Mouse (Mus musculus) large intestine, adult 2 months (tissue): Measurements from ENCODE around the gene Spock2. TPM values are rescaled to one million over a fixed set of nuclear protein-coding genes. Genes with fewer than 3 reads are reported as not detected.
"Not testable (repeated sequence)": the region's sequence is repeated elsewhere in the genome, so short reads cannot be mapped to it uniquely, and the experiment has no call there.

Experiments used
- DNase-seq: peaks from one replicate; pipeline ENCODE4 v3.0.0-alpha.2; 2012; ENCODE audit warnings: low read depth, low spot score
- WGBS: fragments of 180-500 bp; shearing (Covaris S2); methylation state at CpG from one replicate; pipeline ENCODE4 v1.1.7; 2018; 5-methylcytosine and 5-hydroxymethylcytosine counted together
- polyA plus RNA-seq: library from polyadenylated mRNA; depleted of rRNA; stranded (reverse); fragments of >200 nt; gene quantifications from 2 replicates; pipeline ENCODE4 v1.2.3, GENCODE M21; 2012

Spock2 gene
- polyA plus RNA-seq, 1 experiment = 3.7 TPM

DNA sequence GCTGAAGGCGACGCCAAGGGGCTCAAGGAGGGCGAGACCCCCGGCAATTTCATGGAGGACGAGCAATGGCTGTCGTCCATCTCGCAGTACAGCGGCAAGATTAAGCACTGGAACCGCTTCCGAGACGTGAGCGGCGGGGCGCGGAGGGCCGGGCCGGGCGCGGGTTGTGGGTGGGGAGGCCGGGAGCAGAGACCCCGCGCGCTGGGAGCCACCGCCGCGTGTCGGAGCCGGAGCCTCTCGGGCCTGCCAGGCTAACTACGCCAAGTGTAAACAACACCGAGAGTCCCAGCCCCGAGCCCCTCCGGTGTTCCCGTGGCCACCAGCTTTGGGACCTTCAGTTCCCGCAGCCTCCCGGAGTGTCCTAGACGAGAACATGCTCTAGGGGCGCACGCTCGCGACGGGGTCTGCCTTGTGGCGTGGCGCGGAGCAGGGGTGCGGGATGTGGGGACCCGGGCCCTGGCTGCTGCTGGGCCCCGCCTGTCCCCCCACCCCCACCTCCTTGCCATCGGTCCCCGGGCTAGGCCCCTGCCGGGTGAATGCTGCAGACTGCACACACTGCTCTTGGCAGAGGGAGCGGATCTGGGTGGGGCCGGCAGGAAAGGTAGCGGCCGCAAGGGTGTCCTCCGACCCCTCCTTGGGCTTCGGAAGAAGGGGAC, 640 bp downstream of the Spock2 start:
- DNase-seq = no peak
- WGBS = under 1% methylated on average over 57 of the region's 57 CpGs

DNA sequence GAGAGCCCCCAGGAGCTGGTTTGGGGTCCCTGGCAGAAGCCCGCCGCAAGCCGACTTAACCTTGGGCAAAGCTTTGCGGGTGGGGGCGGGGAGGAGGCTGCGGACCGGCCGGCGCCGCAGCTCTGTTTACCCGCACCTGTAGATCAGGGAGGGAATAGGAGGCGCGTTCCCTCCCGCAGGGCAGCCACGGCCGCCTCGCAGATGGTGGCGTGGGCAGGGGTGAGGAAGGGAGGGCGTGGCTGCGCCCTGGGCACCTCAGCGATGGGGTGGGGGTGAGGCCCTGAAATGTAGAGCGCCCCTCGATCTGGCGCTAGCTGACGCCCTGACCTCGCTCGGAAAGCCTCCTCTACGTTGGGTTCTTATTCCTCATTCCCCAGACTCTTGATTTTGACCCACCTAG, 1.4 kb downstream of the Spock2 start:
- DNase-seq = no peak
- WGBS = 9% methylated on average over 28 of the region's 28 CpGs

DNA sequence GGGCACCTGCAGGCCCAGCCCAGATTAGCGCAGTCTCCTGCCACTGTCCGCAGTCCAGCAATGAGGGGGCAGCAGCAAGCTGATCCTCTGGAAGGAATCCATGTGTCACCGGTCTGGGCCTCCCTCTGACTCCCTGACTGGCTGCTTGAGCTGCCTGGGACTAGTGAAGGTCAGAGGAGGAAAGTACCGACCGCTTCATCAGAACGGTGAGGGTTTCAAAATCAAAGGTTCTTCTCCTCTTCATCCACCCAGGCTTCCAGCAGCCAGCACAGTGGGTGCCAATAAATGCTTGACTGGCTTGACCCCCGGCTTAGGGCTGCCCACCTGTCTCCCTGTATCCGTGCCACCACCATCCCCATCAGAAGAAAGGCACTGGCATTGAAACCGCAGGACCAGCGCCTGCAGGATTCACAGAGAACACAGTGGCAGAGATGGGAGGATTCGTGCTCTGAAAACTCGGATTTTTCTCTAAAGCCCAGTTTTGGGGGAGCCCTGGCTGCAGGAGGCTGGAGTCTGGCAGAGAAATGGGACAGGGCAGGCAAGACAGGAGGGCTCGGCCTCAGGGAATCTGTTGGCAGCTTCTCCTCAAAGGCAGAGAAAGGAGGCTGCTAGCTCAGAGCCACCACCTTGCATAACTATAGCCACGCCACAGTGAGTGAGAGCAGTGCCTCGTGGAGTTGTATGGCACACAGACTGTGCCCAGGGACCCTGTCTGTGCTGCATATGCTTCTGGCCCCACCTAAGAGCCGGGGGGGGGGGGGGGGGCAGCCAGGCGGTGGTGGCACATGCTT, 2.5 kb downstream of the Spock2 start:
- 81% methylated on average over 17 of the region's 17 CpGs for WGBS
- no peak for DNase-seq

DNA sequence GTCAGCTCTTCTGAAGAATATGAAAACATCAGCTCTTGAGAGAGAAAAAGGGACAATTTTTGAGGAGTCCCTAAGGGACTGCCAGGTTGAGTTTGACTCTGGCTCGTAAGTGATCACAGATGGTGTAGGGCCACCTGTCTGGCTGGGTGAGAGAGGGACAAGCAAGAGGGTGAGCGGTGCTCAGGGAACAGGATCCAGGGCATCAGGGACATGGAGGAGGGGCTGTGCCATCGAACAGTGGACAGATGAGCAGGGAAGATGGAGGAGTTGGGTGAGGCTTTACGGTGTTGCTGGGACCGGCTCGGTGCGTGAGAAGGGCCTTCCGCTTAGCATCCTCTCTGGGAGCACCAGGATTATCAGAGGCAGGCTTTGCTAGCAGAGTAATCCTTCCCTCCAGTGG, 3.3 kb downstream of the Spock2 start:
- 87% methylated on average over 8 of the region's 8 CpGs for WGBS

DNA sequence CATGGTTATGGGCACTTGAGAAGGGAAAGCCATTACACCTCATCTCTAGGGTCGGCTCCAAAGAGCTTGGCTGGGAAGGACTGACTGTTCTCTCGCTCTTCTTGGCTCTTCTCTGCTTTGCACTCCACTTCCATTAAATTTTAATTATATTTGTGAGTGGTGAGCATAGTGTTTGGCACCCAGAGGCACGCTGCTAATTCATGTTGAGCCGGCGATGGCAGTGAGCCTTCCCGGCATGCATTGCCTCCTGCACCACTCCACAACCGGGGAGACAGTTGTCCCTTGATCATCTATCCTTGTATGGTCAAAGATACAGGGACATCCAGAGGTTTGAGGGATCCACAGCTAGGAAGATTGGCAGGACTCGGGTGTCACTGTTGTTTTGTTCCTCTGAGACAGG, 4.0 kb downstream of the Spock2 start:
- DNase-seq = no peak
- WGBS = 80% methylated on average over 8 of the region's 8 CpGs

More for the DNA sequence above, 3.3 kb downstream of the Spock2 start:
- no peak for DNase-seq

DNA sequence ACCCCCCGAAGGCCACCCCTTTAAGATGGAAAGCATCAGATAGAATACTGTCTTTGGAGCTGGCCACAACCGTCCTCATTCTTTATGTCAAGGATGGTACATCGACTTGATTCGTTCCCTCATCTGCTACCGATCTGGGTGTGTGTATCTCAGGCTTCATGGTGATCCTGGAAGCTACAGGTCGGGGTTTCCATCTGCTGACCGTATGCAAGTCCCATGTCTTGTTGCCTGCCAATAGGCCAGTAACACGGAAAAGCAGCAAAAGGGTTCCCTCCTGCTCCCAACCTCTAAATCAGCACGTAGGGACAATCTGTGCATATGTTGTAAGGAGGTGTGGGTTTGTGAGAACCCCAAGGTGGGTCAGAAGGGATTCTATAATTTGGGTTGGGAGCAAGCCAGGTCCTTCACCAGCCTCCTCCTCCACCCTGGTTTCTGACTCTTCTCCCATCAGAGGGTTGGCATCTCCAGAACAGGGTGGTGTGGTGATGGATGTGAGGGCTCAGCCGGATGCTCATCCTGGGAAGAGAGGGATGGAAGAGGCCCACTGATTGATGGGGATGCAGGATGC, 5.0 kb downstream of the Spock2 start:
- DNase-seq = no peak
- WGBS = 87% methylated on average over 10 of the region's 10 CpGs

DNA sequence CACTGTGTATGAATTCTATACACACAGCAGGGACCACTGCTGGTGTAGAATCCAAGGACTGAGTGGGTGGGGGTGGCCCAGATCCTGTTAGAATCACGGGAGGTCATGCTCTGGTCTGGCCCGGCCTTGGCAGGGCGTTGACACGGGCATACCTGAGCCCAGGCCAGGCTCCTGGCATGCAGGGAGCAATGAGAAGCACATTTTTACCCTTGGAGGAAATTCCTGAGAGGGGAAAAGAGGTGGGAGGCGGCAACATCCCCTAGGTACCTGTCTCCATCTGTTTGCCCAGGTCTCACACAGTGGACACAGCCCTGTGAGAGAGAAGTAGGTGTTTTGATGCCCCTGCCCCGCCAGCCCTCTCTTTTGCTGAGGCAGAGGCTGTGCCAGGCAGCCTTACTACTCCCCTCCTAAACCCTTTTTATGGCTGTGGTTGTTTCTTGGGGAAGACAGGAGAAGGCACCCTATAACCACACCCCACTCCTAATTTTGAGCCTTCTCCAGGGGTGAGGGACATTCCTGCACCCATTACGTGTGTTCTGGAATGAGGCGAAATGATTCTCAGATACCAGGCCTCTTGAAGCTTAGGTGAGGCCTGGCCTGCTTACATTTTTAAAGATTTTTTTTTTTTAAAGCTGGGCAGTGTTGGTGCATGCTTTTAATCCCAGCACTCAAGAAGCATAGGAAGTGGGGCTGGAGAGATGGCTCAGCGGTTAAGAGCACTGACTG, 8.1 kb downstream of the Spock2 start:
- WGBS = 89% methylated on average over 9 of the region's 9 CpGs
- DNase-seq = no peak

DNA sequence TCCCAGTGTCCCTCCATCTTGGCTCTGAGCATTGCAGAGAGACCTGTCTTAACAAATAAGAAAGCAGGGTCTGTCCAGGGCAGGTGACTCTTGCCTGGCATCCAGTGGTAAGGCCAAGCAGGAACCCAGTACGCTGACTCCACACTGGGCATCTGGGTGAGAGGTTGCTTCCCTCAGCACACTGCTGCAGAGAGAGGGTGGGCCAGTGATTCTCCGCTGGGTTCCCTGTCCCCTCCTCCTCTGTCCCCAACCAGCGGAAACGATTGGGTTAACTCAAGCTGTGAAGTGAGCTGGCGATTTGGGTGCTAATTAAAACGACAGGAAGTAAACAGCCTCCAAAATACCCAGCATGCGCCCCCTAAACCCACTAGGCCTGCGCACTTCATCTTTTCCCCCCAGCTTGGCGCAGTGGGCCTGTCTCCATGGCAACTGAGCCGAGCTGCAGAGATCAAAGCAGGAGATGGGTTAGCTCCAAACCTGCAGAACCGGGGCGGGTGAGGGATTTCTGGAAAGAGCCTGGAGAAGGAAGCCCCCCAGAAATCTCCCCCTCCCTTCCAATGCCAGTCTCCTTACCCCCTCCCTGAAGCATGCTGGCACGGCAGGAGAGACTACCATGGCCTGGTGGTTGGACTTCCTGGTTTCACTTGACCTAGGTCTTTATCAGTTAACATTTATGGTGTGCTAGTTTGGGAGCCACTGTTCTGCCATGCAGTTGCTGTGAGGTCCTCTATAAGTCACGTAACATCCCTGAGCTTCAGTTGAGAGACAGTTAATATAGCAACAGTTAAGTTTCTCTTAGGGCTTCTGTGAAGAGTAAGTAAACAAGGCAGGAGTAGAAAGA, 9.5 kb downstream of the Spock2 start:
- no peak for DNase-seq
- WGBS = 42% methylated on average over 14 of the region's 14 CpGs

DNA sequence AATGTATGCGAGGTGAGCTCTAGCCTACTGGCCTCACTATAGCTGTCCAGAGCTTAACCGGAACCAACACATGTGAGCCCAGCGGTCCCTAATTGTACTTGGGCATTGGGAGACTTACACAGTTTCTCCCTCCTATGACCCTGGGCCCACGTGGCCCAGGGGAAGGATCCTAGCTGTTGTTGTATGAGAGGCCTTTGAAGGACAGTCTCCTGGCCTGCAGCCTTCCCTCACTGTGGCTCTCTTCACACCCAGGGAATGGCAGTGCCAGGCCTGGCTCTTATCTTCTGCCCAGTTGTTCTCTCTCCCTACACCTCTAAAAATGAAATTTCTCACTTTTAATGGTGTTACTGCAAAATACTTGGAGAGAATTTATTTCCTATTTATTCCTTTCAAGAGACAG, 11.0 kb downstream of the Spock2 start:
- no peak for DNase-seq
- 74% methylated on average over 4 of the region's 4 CpGs for WGBS

DNA sequence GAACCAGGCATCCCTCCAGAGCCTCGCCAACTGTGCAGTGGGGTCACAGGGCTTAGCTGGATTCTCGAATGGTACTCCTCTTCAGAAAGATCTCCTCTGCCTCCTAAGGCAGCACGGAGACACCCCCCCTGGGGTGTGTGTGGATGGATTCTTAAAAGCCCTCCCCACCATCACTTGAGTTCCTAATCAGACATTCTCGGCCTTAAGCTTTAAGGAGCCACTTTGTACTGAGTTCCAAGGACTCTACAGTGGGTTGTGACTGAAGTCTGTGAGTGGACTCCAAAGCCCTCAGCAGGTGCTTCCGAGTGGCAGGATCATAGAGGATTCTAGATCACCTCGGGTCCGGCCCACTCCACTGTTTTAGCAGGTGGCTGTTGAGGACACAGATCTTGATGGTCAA, 12.4 kb downstream of the Spock2 start:
- DNase-seq = no peak
- WGBS = 89% methylated on average over 7 of the region's 7 CpGs

DNA sequence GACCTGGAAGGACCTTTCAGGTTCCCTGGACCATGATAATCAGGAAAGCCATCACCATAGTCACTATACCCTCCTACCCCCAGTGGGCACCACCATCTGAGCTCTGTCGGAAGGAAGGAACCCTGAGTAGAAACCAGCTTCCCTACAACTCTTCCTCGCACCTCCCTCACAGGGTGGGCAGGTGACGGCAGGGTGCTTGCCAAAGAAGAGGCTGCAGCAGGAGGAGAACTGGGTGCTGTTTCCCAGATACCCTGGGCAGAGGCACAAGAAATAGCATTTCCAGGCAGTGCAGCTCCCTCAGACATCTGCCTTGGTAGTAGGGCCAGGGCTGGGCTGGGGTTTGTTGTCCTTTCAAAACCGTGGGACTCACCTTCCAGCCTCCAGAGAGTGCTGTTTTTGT, 14.6 kb downstream of the Spock2 start:
- DNase-seq = no peak
- 78% methylated on average over 4 of the region's 4 CpGs for WGBS

DNA sequence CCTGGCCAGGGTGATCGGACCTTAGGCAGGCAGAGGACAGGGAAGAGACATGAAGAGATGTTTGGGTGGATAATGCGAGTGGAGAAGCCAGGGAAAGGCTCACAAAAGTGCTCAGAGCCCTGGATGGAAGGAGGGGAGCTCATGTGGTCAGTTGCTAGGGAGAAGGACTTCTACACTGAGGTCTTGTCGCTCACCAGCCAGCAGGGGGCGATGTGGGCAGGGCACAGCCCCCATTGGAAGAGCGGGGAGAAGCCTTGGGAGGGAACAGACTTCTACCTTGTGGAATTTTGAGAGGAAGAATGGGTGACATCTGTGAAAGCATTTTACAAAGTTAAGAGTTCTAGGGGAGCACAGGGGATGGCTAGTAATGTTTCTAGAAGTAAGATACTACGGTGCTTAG, 18.1 kb downstream of the Spock2 start:
- 74% methylated on average over 6 of the region's 6 CpGs for WGBS
- no peak for DNase-seq

DNA sequence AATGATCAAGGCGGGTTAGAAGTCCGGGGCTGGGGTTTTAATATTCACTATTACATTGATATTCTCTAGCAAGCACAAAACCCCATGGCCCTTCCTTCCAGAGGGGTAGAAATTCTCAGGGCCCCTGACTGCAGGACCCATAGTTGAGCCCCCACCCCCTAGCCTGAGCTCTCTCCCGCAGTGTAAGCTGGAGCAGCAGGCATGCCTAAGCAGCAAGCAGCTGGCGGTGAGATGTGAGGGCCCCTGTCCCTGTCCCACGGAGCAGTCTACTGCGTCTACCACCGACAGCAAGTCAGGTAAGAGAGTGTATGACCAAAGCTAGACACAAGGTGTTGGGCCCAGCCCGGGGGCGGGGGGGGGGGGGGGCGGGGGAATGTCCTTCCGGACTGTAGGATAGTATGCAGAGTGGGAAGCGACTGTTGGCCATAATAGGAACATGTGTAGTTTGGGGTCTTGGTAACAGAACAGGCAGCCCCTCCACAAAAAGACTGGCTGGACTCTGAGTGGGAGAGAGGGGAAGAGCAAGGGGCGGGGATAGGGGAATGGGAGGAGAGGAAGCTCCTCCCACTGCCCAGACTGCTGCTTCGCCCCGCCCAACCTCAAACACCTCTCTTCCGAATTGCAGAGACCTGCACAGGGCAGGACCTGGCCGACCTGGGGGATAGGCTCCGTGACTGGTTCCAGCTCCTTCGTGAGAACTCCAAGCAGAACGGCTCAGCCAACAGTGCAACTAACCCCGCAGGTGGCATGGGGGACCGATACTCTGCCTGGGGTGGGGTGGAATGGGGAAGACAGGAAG, 19.7 kb downstream of the Spock2 start:
- WGBS = 27% methylated on average over 21 of the region's 22 CpGs
- no peak for DNase-seq

DNA sequence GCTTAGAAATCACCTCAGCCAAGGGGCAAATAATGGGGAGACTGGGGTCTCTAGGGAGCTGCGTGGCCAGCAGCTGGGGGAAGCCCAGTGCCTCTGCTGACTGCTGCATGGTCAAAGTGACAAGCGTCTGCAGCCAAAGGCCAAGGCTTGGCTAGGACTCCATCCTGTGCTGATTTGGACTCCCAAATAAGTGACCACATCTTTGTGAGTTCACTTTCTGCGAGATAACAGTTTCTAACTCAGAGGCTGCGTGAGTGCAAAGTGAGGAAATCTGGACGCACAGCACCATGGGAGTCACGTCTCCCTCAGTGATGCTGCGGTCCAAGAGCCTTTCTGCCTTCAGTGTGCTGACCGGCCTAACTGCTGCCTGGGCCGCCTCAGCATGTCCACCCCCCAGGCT, 22.3 kb downstream of the Spock2 start:
- DNase-seq = no peak
- 86% methylated on average over 9 of the region's 9 CpGs for WGBS

DNA sequence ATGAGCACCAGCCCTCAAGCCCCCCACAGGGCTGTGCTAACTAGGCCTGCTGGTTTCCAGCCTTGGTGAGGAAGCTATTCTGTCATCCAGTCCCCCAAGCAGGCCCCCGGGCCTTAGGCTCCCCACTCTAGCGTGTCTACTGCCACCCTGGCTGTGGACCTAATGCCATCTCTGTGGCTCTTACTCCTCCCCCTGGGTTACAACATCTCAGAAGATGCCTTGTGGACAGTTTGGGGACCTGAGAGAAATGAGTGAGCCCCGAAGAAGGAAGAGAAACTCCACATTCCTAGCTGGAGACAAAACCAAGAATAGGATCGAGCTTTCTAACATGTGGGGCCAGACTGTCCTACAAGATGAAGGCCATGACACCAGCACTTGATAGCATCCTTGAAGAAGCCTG, 24.5 kb downstream of the Spock2 start:
- WGBS = 78% methylated on average over 4 of the region's 4 CpGs
- DNase-seq = no peak

DNA sequence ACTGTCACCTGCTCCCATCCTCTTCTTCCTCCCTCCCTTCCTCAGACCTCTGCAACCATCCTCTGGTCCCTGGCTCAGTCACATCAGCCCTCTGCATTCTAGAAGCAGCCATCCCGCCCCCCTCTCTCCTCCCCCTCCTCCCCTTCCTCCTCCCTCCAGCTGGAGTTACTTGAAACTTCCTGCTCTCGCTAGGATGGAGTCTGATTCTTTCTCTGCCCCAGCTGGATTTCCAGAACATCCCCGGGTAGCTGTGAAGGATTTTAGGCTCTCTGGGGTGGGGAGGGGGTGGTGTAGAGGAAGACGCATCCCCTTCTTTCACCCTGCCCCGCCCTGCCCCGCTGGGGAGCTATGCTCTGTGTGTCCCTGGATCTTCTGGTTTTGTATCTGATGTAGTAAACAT, 27.5 kb downstream of the Spock2 start:
- 46% methylated on average over 6 of the region's 6 CpGs for WGBS

DNA sequence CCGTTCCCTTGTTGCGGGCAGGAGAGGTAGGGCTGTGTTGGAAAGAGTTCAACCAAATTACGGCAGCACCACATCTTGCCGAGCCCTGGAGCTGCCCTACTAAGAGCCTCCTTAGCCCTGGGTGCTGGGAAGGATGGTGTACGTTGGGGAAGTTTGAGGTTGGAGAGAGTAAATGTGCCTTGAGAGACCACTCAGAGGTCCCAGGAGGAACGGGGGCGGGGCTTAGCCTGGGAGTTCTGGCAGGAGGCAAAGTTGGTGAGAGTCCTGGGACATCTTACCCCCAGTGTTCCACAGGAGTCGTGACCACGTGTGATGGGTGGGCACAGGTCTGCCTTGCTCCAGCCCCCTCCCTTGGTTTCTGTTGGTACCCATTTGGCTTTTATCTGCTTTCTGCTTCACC, 28.2 kb downstream of the Spock2 start:
- 67% methylated on average over 9 of the region's 9 CpGs for WGBS

More for the DNA sequence above, 27.5 kb downstream of the Spock2 start:
- no peak for DNase-seq

DNA sequence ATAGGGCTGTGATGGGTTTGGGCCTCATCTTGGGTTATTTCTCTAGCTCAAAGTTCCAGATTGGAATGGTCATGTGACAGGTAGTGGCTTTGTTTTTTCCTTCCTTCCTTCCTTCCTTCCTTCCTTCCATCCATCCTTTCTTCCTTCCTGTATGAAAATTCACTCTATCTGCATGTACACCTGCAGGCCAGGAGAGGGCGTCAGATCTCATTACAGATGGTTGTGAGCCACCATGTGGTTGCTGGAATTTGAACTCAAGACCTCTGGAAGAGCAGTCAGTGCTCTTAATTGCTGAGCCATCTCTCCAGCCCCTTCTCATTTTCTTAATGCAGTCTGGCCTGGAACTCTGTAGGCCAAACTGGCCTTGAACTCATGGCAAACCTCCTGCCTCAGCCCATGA, 30.0 kb downstream of the Spock2 start:
- 59% methylated on average over 1 of the region's 1 CpGs for WGBS
- not testable (repeated sequence) for DNase-seq

More for the DNA sequence above, 28.2 kb downstream of the Spock2 start:
- no peak for DNase-seq

DNA sequence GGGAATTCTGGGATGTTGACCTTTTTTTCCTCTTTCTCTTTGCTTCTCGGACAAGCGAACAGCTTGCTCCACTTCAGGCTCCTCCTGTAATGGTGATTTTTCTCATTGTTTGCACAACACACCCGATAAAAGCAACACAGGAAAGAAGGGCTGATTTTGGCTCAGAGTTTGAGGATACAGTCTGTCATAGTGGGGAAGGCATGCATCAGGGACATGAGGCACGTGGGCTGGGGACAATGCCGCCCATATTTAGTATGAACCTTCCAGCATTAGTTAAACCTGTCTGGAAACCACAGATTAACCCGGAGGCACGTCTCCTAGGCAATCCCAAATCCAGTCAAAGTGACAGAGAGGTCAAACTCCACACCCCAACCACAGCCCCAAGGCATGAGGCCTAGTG, 30.9 kb downstream of the Spock2 start:
- no peak for DNase-seq
- WGBS = 57% methylated on average over 7 of the region's 7 CpGs
